Mouse (Mus musculus): ENCODE measurements around the gene Osr1. TPM values are rescaled to one million over a fixed set of nuclear protein-coding genes. Genes with fewer than 3 reads are reported as not detected.

Osr1 gene
- polyA plus RNA-seq (2012; ENCODE audit: insufficient read depth, insufficient read length, missing spikeins) = not detected in 2 replicates

DNA sequence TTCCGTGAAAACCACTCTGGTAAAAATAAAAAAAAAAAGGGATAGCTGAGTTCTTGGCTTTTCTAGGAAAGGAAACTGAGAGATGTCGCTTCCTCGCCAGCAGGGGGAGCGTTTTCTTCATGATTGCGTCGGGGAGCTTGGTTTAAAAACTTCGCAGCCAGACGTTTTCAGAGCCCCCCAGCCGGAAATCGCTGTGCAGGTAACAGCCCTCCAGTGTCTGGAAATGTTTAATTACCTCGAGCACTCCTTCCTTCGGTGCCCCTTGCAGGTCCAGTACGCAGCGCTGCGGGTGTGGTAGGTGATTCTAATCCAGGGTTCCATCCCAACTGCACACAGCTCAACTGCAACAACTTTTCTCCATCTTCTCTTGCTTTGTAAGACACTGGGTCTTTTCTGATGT is at the start of gene Osr1:
Osr1 (plus strand) TSS at position 146 of the 400 bp plus-strand sequence.
- no peaks in the 10 kb centered on the region for H3K4me1 ChIP-seq (ENCODE audit: control insufficient read depth, insufficient read depth, low read length)
- no peak within 1 kb of the TSS for H3K27ac ChIP-seq (ENCODE audit: insufficient read depth, low read depth, low read length)
- TF ChIP-seq POLR2A (IDR thresholded peaks at IDR 0.05; ENCODE audit: borderline replicate concordance, low read depth, low read length) = no peak
- TF ChIP-seq CTCF (IDR thresholded peaks at IDR 0.05; ENCODE audit: low read depth, low read length) = peak; percentile 78
- peak within 1 kb of the TSS; percentile 53 for H3K4me3 ChIP-seq (ENCODE audit: insufficient read depth, low read length)

DNA sequence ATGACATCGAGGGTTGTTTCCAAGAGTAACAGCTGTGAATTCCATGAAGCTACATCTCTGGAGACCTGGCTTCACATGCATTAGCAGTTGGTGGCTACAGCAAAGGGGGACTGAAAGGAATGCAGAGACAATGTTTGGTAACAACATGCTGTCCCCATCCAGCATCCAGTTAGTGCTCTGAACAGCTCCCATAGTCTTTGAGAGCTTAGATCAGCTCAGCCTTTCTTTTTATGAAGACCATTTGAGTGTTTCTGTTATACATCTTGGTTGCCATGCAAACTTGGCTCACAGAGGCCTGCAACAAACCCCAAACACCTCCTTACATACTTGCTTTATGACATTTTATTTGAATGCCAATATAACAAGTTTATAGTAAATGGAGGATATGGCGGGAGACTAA is 19.6 kb upstream of the Osr1 start:
- TF ChIP-seq CTCF (IDR thresholded peaks at IDR 0.05; ENCODE audit: low read depth, low read length) (no peak), POLR2A (IDR thresholded peaks at IDR 0.05; ENCODE audit: borderline replicate concordance, low read depth, low read length) (no peak)
- Histone ChIP-seq H3K4me1 (ENCODE audit: control insufficient read depth, insufficient read depth, low read length) (no peaks in the 10 kb centered on the region), H3K27ac (ENCODE audit: insufficient read depth, low read depth, low read length) (no peak overlapping the region), H3K4me3 (ENCODE audit: insufficient read depth, low read length) (no peak overlapping the region)

DNA sequence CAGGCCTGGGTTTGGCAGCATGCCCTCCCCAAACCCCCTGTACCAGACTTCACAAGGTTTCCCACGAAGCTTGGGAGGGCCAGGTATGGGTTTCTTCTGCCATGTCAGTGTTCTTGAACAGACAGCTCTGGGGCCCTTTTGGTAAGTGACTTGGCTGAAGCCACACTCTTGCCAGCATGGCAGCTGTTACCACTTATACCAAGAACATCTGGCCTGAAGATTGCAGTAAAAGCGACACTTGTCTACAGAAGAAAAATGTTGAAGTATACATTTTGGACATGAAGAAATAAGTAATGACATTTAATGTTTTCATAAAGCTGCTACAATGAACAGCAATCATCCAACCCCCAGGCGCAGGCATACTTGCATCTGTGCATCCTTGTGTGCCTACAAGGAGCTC is 5.0 kb upstream of the Osr1 start:
- no peaks in the 10 kb centered on the region for H3K4me1 ChIP-seq (ENCODE audit: control insufficient read depth, insufficient read depth, low read length)
- H3K4me3 ChIP-seq (ENCODE audit: insufficient read depth, low read length) = no peak overlapping the region
- TF ChIP-seq CTCF (IDR thresholded peaks at IDR 0.05; ENCODE audit: low read depth, low read length) = no peak
- no peak for TF ChIP-seq POLR2A (IDR thresholded peaks at IDR 0.05; ENCODE audit: borderline replicate concordance, low read depth, low read length)
- no peak overlapping the region for H3K27ac ChIP-seq (ENCODE audit: insufficient read depth, low read depth, low read length)

DNA sequence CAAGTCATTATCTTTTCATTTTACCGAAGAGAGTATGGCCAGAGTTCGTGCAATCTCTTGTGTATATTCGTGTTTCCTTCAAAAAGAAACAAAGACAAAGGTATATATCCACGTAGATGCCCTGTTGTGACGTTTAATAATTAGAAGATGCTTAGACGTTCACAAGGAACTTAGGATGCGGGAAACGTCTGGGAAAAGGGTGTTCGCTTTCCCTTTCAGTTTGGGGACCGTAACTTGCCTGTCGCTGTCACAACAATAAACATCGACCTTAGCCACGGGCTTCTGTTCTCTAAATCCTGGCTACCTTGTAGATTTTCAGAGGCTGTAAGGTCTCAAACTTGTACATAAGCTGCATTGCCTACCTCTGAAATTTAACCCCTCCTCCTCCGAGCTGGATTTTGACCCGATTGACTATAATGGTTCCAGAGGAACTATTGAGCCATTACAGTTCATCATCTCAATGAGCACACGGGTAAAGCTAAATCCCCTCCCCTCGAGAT is 630 bp downstream of the Osr1 start:
- Histone ChIP-seq H3K4me3 (ENCODE audit: insufficient read depth, low read length) (peak overlapping the region; percentile 53), H3K27ac (ENCODE audit: insufficient read depth, low read depth, low read length) (no peak overlapping the region), H3K4me1 (ENCODE audit: control insufficient read depth, insufficient read depth, low read length) (no peaks in the 10 kb centered on the region)
- TF ChIP-seq CTCF (IDR thresholded peaks at IDR 0.05; ENCODE audit: low read depth, low read length) (no peak), POLR2A (IDR thresholded peaks at IDR 0.05; ENCODE audit: borderline replicate concordance, low read depth, low read length) (no peak)

DNA sequence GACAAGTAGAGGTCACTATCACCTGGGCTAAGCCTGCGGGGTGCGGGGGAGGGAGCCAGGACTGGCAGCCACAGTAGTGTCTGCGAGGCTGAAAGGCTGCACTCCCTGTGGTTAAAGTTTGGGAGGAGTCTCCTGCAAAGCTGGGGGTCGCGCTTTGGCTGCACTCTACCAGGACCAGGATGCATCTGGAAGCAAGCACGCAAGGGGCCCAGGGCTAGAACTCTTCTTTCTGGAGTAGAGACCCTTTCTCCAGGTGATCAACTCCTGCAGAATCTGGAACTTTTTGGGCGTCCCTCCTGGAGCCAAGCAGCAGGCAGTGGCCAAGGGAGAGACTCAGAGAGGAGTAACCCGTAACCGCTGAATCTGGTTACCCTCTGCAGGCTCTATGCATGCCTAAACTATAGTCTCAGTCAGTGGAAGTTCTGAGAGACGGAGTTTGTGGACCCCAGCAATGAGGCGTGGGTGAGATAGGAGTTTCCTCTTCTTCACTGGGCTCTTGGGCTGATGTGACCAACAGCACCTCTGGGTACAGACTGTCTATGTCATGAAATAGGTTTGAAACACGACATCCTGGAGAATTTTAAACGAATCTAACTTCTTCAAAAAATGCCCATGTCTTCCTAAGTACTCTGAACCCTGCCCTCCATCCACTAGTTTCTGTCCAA is 1.5 kb downstream of the Osr1 start:
- Histone ChIP-seq H3K27ac (ENCODE audit: insufficient read depth, low read depth, low read length) (no peak overlapping the region), H3K4me1 (ENCODE audit: control insufficient read depth, insufficient read depth, low read length) (no peaks in the 10 kb centered on the region), H3K4me3 (ENCODE audit: insufficient read depth, low read length) (no peak overlapping the region)
- TF ChIP-seq CTCF (IDR thresholded peaks at IDR 0.05; ENCODE audit: low read depth, low read length) (no peak), POLR2A (IDR thresholded peaks at IDR 0.05; ENCODE audit: borderline replicate concordance, low read depth, low read length) (no peak)

DNA sequence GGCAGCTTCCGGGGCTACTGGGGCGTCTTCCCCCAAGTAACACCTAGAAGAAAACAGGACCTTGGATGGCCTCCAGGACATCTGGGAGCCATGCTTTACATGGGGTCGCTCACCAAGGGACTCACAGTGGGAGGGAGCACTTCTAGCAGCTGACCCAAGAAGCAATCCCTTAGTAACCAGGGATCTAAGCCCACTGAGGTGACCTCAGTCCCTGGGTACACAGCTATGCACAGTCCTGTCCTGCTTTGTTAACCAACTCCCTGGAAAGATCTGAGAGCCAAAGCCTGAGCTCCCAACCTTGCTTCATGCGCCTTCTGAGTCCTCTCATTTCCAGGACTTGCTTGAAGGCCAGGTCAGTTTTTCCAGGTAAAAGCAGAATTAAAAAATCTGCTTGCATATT is 2.1 kb downstream of the Osr1 start:
- no peak overlapping the region for H3K27ac ChIP-seq (ENCODE audit: insufficient read depth, low read depth, low read length)
- no peak overlapping the region for H3K4me3 ChIP-seq (ENCODE audit: insufficient read depth, low read length)
- TF ChIP-seq POLR2A (IDR thresholded peaks at IDR 0.05; ENCODE audit: borderline replicate concordance, low read depth, low read length) (no peak), CTCF (IDR thresholded peaks at IDR 0.05; ENCODE audit: low read depth, low read length) (no peak)
- no peaks in the 10 kb centered on the region for H3K4me1 ChIP-seq (ENCODE audit: control insufficient read depth, insufficient read depth, low read length)

DNA sequence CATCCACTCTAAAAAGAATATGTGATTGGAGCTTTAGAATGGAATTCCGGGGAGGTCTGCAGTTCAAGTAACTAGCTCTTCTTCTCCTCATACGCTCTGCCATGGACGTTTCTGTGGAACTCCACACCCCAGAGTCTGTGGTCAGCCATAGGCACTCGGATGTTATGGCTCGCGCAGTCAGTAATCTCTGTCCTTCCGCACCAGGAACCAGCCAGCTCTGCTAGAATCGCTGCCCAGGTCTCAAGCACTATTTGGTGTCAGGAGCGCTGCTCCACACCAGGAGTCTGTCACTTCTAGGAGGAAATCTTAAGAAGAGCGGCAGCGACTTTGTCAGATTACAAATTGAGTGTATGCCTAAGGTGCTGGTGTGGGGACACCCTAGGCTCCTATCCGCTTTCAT is 3.8 kb downstream of the Osr1 start:
- Histone ChIP-seq H3K4me3 (ENCODE audit: insufficient read depth, low read length) (no peak overlapping the region), H3K4me1 (ENCODE audit: control insufficient read depth, insufficient read depth, low read length) (no peaks in the 10 kb centered on the region), H3K27ac (ENCODE audit: insufficient read depth, low read depth, low read length) (no peak overlapping the region)
- TF ChIP-seq CTCF (IDR thresholded peaks at IDR 0.05; ENCODE audit: low read depth, low read length) = no peak
- no peak for TF ChIP-seq POLR2A (IDR thresholded peaks at IDR 0.05; ENCODE audit: borderline replicate concordance, low read depth, low read length)

DNA sequence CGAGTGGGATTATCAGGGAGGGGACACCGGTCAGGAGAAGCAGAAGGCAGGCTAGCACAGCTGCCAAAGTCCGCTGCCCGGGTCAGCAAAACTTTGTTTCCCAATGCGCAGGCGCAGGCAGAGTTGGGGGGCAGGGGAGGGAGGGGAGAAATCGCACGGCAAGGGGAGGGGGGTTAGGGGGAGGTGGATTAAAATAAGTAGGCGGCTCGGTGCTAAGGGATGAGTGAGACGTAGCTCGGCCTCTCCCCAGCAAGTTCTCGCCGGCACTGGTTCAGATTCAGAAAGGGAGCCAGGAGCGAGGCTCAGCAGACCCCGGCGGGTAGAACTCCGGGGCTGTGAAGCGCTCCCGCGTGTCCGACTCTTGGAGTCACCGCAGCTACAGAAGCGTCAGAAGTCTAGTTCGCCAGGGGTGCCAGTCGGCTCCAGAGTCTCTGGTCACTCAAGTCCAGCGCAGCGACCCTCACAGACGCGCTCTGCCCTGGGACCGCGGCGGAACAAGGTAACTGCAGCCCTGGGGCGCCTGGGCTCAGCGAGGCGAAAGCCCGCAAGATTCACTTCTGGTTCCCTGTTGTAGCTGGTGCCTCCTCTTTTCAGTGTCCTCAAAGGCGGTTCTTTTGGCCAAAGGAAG is 4.4 kb downstream of the Osr1 start:
- Histone ChIP-seq H3K4me3 (ENCODE audit: insufficient read depth, low read length) (no peak overlapping the region), H3K4me1 (ENCODE audit: control insufficient read depth, insufficient read depth, low read length) (no peaks in the 10 kb centered on the region), H3K27ac (ENCODE audit: insufficient read depth, low read depth, low read length) (no peak overlapping the region)
- no peak for TF ChIP-seq CTCF (IDR thresholded peaks at IDR 0.05; ENCODE audit: low read depth, low read length)
- TF ChIP-seq POLR2A (IDR thresholded peaks at IDR 0.05; ENCODE audit: borderline replicate concordance, low read depth, low read length) = no peak

DNA sequence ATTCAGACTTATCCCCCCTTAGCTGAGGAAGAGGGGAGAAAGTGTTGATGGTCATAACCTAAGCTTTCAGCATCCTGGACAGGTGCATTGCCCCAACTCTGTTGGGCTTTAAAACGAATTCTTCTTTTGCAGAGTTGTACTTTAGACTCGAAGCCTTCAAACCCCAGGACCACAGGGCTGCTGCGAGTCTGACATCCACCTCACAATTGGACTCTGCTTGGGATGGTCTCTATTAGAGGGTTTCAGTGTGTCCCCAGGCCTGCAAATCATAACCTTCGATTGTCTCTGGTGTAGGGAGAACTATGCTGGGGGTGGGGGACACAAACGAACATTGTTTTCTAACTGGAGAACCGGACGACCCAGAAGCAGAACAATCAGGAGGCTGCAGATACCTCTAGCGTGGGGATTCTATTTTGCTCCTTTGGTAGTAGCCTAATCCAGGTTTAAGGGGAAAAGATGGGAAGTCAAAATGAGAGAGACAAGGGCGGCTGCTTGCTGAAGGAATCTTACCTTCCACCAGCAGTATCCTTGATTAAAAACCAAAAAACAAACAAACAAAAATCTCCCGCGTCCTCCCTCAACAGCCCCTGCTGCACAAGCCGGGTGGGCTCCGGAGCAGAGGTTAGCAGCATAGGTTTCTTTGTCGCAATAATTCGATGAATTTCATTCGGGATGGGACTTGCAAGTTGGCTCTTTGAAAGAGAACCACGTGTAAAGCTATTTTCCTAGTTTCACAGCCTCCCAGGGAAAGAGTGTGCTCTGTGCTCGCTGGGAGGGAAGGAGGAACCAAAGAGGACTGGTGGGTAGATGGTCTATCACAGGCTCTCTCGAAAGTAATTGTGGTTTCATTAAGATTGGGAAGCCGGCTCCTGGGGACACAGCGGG is 5.5 kb downstream of the Osr1 start:
- Histone ChIP-seq H3K27ac (ENCODE audit: insufficient read depth, low read depth, low read length) (no peak overlapping the region), H3K4me3 (ENCODE audit: insufficient read depth, low read length) (no peak overlapping the region), H3K4me1 (ENCODE audit: control insufficient read depth, insufficient read depth, low read length) (no peaks in the 10 kb centered on the region)
- TF ChIP-seq POLR2A (IDR thresholded peaks at IDR 0.05; ENCODE audit: borderline replicate concordance, low read depth, low read length) = no peak
- TF ChIP-seq CTCF (IDR thresholded peaks at IDR 0.05; ENCODE audit: low read depth, low read length) = no peak
